Mouse (Mus musculus) myocyte (in vitro differentiated cells): ENCODE measurements around the gene Hba-a2. TPM values are rescaled to one million over a fixed set of nuclear protein-coding genes. Genes with fewer than 3 reads are reported as not detected.
A peak's percentile ranks its signal among the peaks of the same experiment; 100 is the strongest.

Experiments
- H3K27me3 ChIP-seq: one replicate; pipeline ENCODE4 v1.6.1; 2011; ENCODE audit not compliant: control insufficient read depth, insufficient read depth, insufficient read length
- H3K36me3 ChIP-seq: one replicate; pipeline ENCODE4 v1.6.1; 2011; ENCODE audit not compliant: control insufficient read depth, insufficient read depth
- H3K4me2 ChIP-seq: one replicate; pipeline ENCODE4 v1.6.1; 2011; ENCODE audit warnings: low read depth, control low read depth
- H3K4me3 ChIP-seq: one replicate; pipeline ENCODE4 v1.5.1; 2011; ENCODE audit warnings: mild to moderate bottlenecking, control low read depth, moderate library complexity
- H3K79me2 ChIP-seq: one replicate; pipeline ENCODE4 v1.6.1; 2011; ENCODE audit not compliant: control insufficient read depth, insufficient read depth
- H3ac ChIP-seq: one replicate; pipeline ENCODE4 v1.6.1; 2011; ENCODE audit not compliant: control insufficient read depth, insufficient read length
- CEBPB ChIP-seq: IDR thresholded peaks from 2 replicates; pipeline ENCODE4 v1.6.1; 2011; ENCODE audit warnings: mild to moderate bottlenecking, moderate library complexity; ENCODE audit not compliant: poor library complexity, insufficient read depth, severe bottlenecking
- E2F4 ChIP-seq: IDR thresholded peaks from one replicate; pipeline ENCODE4 v1.6.1; 2011; ENCODE audit warnings: mild to moderate bottlenecking, control low read depth, moderate library complexity; ENCODE audit not compliant: insufficient read depth
- MAX ChIP-seq: IDR thresholded peaks from one replicate; pipeline ENCODE4 v1.6.1; 2011; ENCODE audit warnings: low read depth, mild to moderate bottlenecking, control low read depth
- MYOD1 ChIP-seq, 3 experiments: IDR thresholded peaks; one replicate each; pipeline ENCODE4 v1.6.1; 2011; ENCODE audit warnings: control low read depth in 2 of 3, low read depth in 2 of 3, mild to moderate bottlenecking in 2 of 3, moderate library complexity in 1 of 3; ENCODE audit not compliant: insufficient read length in 2 of 3, control insufficient read depth in 1 of 3
- MYOG ChIP-seq, 3 experiments: IDR thresholded peaks; one replicate each; pipeline ENCODE4 v1.6.1; 2011; ENCODE audit warnings: control low read depth in 2 of 3, low read depth in 2 of 3, mild to moderate bottlenecking in 2 of 3; ENCODE audit not compliant: insufficient read length in 2 of 3, control insufficient read depth in 1 of 3, insufficient read depth in 1 of 3
- POLR2A ChIP-seq: IDR thresholded peaks from one replicate; pipeline ENCODE4 v1.6.1; 2011; ENCODE audit warnings: low read depth, mild to moderate bottlenecking, control low read depth, moderate library complexity; ENCODE audit not compliant: insufficient read length
- POLR2AphosphoS2 ChIP-seq: IDR thresholded peaks from one replicate; pipeline ENCODE4 v1.6.1; 2011; ENCODE audit warnings: low read depth, control low read depth; ENCODE audit not compliant: insufficient read length
- REST ChIP-seq: IDR thresholded peaks from one replicate; pipeline ENCODE4 v1.6.1; 2011; ENCODE audit warnings: mild to moderate bottlenecking, control low read depth, moderate library complexity; ENCODE audit not compliant: insufficient read depth, insufficient read length
- SRF ChIP-seq: IDR thresholded peaks from one replicate; pipeline ENCODE4 v1.6.1; 2011; ENCODE audit warnings: low read depth; ENCODE audit not compliant: control insufficient read depth, insufficient read length
- TCF12 ChIP-seq: IDR thresholded peaks from one replicate; pipeline ENCODE4 v1.6.1; 2011; ENCODE audit warnings: mild to moderate bottlenecking, control low read depth; ENCODE audit not compliant: poor library complexity, insufficient read depth, severe bottlenecking
- TCF3 ChIP-seq: IDR thresholded peaks from one replicate; pipeline ENCODE4 v1.6.1; 2011; ENCODE audit warnings: low read depth, control low read depth; ENCODE audit not compliant: insufficient read length
- USF1 ChIP-seq: IDR thresholded peaks from one replicate; pipeline ENCODE4 v1.6.1; 2011; ENCODE audit warnings: low read depth, mild to moderate bottlenecking, control low read depth, moderate library complexity
- polyA plus RNA-seq: library from polyadenylated mRNA; unstranded; fragments of >200 nt; fragmentation: generic; extraction: Trizol; gene quantifications from one replicate; pipeline ENCODE4 v1.2.1, GENCODE M21; 2012; ENCODE audit warnings: missing spikeins

Gene Hba-a2
- polyA plus RNA-seq, 1 experiment, result not detected

- Histone ChIP-seq H3ac (no peak overlapping the region), H3K27me3 (peaks cover 7% of the 10 kb centered on the region), H3K36me3 (no peaks in the 10 kb centered on the region), H3K4me2 (peak overlapping the region; percentile 38), H3K79me2 (no peaks in the 10 kb centered on the region), H3K4me3 (no peak overlapping the region)
- TF ChIP-seq POLR2AphosphoS2 (no peak), USF1 (peak; percentile 62), CEBPB (no peak), TCF12 (no peak), E2F4 (no peak), REST (no peak), SRF (no peak), MYOG (IDR thresholded peaks at IDR 0.05; ENCODE audit: control insufficient read depth in 1 of 3, insufficient read depth in 1 of 3, insufficient read length in 2 of 3, low read depth in 2 of 3) (no peak)
These were observed 4.3 kb downstream of the Hba-a2 start for GRCm38 (mm10) chr11:32300279-32301267.

- no peaks in the 10 kb centered on the region for H3K36me3 ChIP-seq
- H3K4me2 ChIP-seq, result no peak overlapping the region
- H3K79me2 ChIP-seq, result no peaks in the 10 kb centered on the region
- H3ac ChIP-seq, result no peak overlapping the region
- peaks cover 7% of the 10 kb centered on the region for H3K27me3 ChIP-seq
- no peak overlapping the region for H3K4me3 ChIP-seq
- TF ChIP-seq TCF12 (no peak), REST (no peak), POLR2AphosphoS2 (no peak), SRF (no peak), USF1 (no peak), MYOG (IDR thresholded peaks at IDR 0.05; ENCODE audit: control insufficient read depth in 1 of 3, insufficient read depth in 1 of 3, insufficient read length in 2 of 3, low read depth in 2 of 3) (no peak), CEBPB (no peak), E2F4 (no peak), POLR2A (no peak), MAX (no peak), MYOD1 (IDR thresholded peaks at IDR 0.05; ENCODE audit: control insufficient read depth in 1 of 3, insufficient read length in 2 of 3, low read depth in 2 of 3) (no peak), TCF3 (no peak)
These were observed 5.2 kb downstream of the Hba-a2 start for GRCm38 (mm10) chr11:32301506-32301905.

- Histone ChIP-seq H3K4me3 (no peak overlapping the region), H3K36me3 (no peaks in the 10 kb centered on the region), H3K27me3 (peaks cover 7% of the 10 kb centered on the region), H3K79me2 (no peaks in the 10 kb centered on the region), H3ac (no peak overlapping the region), H3K4me2 (no peak overlapping the region)
- TF ChIP-seq MYOD1 (IDR thresholded peaks at IDR 0.05; ENCODE audit: control insufficient read depth in 1 of 3, insufficient read length in 2 of 3, low read depth in 2 of 3) (peak in 1 of 3 experiments; percentile 55), TCF12 (no peak), TCF3 (no peak)
These were observed 6.6 kb downstream of the Hba-a2 start for GRCm38 (mm10) chr11:32302824-32303419.

- Histone ChIP-seq H3K4me2 (no peak overlapping the region), H3ac (no peak overlapping the region), H3K27me3 (peaks cover 7% of the 10 kb centered on the region), H3K79me2 (no peaks in the 10 kb centered on the region), H3K4me3 (no peak overlapping the region), H3K36me3 (no peaks in the 10 kb centered on the region)
- no peak for TF ChIP-seq SRF
- TF ChIP-seq USF1, result no peak
- no peak for TF ChIP-seq MYOG (IDR thresholded peaks at IDR 0.05; ENCODE audit: control insufficient read depth in 1 of 3, insufficient read depth in 1 of 3, insufficient read length in 2 of 3, low read depth in 2 of 3)
- TF ChIP-seq TCF3, result no peak
- no peak for TF ChIP-seq POLR2AphosphoS2
- no peak for TF ChIP-seq REST
- no peak for TF ChIP-seq MYOD1 (IDR thresholded peaks at IDR 0.05; ENCODE audit: control insufficient read depth in 1 of 3, insufficient read length in 2 of 3, low read depth in 2 of 3)
- TF ChIP-seq TCF12, result no peak
- TF ChIP-seq POLR2A, result no peak
- TF ChIP-seq E2F4, result no peak
- no peak for TF ChIP-seq MAX
These were observed 7.2 kb downstream of the Hba-a2 start for GRCm38 (mm10) chr11:32303455-32303854.
